Mouse (Mus musculus) CH12.LX (cell line): ENCODE results near the gene Mmp7. TPM values are rescaled to one million over a fixed set of nuclear protein-coding genes. Genes with fewer than 3 reads are reported as not detected.

Experiments
- DNase-seq: peaks from one replicate; pipeline ENCODE4 v3.0.0-alpha.2; 2013; ENCODE audit errors: extremely low read depth
- H3K27ac ChIP-seq: 2 replicates; pipeline ENCODE4 v1.5.1; 2012; ENCODE audit warnings: low read depth, mild to moderate bottlenecking, control low read depth, moderate library complexity; ENCODE audit not compliant: insufficient read depth
- H3K27me3 ChIP-seq: replicated peaks from 2 replicates; pipeline ENCODE3; 2012; ENCODE audit warnings: inconsistent platforms
- H3K36me3 ChIP-seq, 2 experiments: replicated peaks in 1 of 2; 2 replicates each; pipeline versions ENCODE3 to v1.6.1; 2012; ENCODE audit warnings: inconsistent platforms in 1 of 2, low read length in 1 of 2, mild to moderate bottlenecking in 1 of 2, mixed read lengths in 1 of 2, moderate library complexity in 1 of 2; ENCODE audit not compliant: control insufficient read depth in 1 of 2, insufficient read depth in 1 of 2
- H3K4me1 ChIP-seq, 2 experiments: 2 replicates each; pipeline ENCODE4 v1.6.1; 2012; ENCODE audit warnings: inconsistent platforms in 1 of 2, moderate library complexity in 1 of 2; ENCODE audit not compliant: insufficient read depth in 2 of 2, control insufficient read depth in 1 of 2
- H3K4me2 ChIP-seq: 2 replicates; pipeline ENCODE4 v1.6.1; 2012; ENCODE audit warnings: low read depth, mild to moderate bottlenecking, control low read depth; ENCODE audit not compliant: poor library complexity, insufficient read depth, severe bottlenecking
- H3K4me3 ChIP-seq, 3 experiments: fragments of 150-350 bp in 1 of 3; sonication (generic) in 1 of 3; replicated peaks in 1 of 3; 2 replicates each; pipeline versions ENCODE3 to v1.5.1; 2011 to 2012; ENCODE audit warnings: low read depth in 2 of 3, low read length in 2 of 3, mild to moderate bottlenecking in 2 of 3, moderate library complexity in 2 of 3, control low read depth in 1 of 3, improper control_type of control experiment in 1 of 3, inconsistent platforms in 1 of 3, mixed read lengths in 1 of 3; ENCODE audit not compliant: poor library complexity in 1 of 3
- H3K79me2 ChIP-seq: replicated peaks from 2 replicates; pipeline ENCODE4 v1.6.1; 2012; ENCODE audit warnings: mild to moderate bottlenecking, moderate library complexity; ENCODE audit not compliant: control insufficient read depth, poor library complexity, insufficient read depth, severe bottlenecking; ENCODE audit errors: extremely low read depth
- H3K9ac ChIP-seq: 2 replicates; pipeline ENCODE4 v1.6.1; 2012; ENCODE audit warnings: low read depth, mild to moderate bottlenecking, control low read depth, moderate library complexity; ENCODE audit not compliant: insufficient read depth
- H3K9me3 ChIP-seq: replicated peaks from 2 replicates; pipeline ENCODE3; 2012; ENCODE audit warnings: low read length, inconsistent platforms, mixed read lengths
- BHLHE40 ChIP-seq: IDR thresholded peaks from 2 replicates; pipeline ENCODE4 v1.6.1; 2011; ENCODE audit warnings: mild to moderate bottlenecking, low read depth, low read length, improper control_type of control experiment
- CHD1 ChIP-seq: IDR thresholded peaks from 2 replicates; pipeline ENCODE4 v1.6.1; 2012; ENCODE audit warnings: low read depth, low read length, improper control_type of control experiment, inconsistent platforms
- CHD2 ChIP-seq: IDR thresholded peaks from 2 replicates; pipeline ENCODE4 v1.6.1; 2011; ENCODE audit warnings: low read length, improper control_type of control experiment
- E2F4 ChIP-seq: IDR thresholded peaks from 2 replicates; pipeline ENCODE4 v1.6.1; 2011; ENCODE audit warnings: low read depth, low read length, improper control_type of control experiment; ENCODE audit not compliant: insufficient replicate concordance
- ELF1 ChIP-seq: IDR thresholded peaks from 2 replicates; pipeline ENCODE4 v1.6.1; 2014; ENCODE audit warnings: low read depth, mild to moderate bottlenecking, inconsistent platforms, low read length, improper control_type of control experiment
- GABPA ChIP-seq: IDR thresholded peaks from 2 replicates; pipeline ENCODE4 v1.6.1; 2012; ENCODE audit warnings: low read depth, low read length, improper control_type of control experiment, inconsistent platforms; ENCODE audit not compliant: insufficient replicate concordance
- IRF4 ChIP-seq: IDR thresholded peaks from 2 replicates; pipeline ENCODE4 v1.6.1; 2014; ENCODE audit warnings: low read depth, mild to moderate bottlenecking, inconsistent platforms, low read length, improper control_type of control experiment
- JUN ChIP-seq: IDR thresholded peaks from 2 replicates; pipeline ENCODE4 v1.6.1; 2011; ENCODE audit warnings: low read depth, mild to moderate bottlenecking, low read length, improper control_type of control experiment, moderate library complexity; ENCODE audit not compliant: insufficient read depth
- KAT2A ChIP-seq: IDR thresholded peaks from 2 replicates; pipeline ENCODE4 v1.6.1; 2012; ENCODE audit warnings: low read length, improper control_type of control experiment, inconsistent platforms; ENCODE audit not compliant: insufficient replicate concordance
- MAX ChIP-seq: IDR thresholded peaks from 2 replicates; pipeline ENCODE4 v1.6.1; 2011; ENCODE audit warnings: low read length, improper control_type of control experiment
- MEF2A ChIP-seq: IDR thresholded peaks from 2 replicates; pipeline ENCODE4 v1.6.1; 2014; ENCODE audit warnings: low read depth, mild to moderate bottlenecking, inconsistent platforms, low read length, improper control_type of control experiment, borderline replicate concordance
- MXI1 ChIP-seq: IDR thresholded peaks from 2 replicates; pipeline ENCODE4 v1.6.1; 2011; ENCODE audit warnings: mild to moderate bottlenecking, low read depth, low read length, improper control_type of control experiment
- MYC ChIP-seq: IDR thresholded peaks from 2 replicates; pipeline ENCODE4 v1.6.1; 2011; ENCODE audit warnings: low read depth, mild to moderate bottlenecking, improper control_type of control experiment, low read length
- NELFE ChIP-seq: IDR thresholded peaks from 2 replicates; pipeline ENCODE4 v1.6.1; 2011; ENCODE audit warnings: low read depth, low read length, improper control_type of control experiment
- POLR2A ChIP-seq: IDR thresholded peaks from 2 replicates; pipeline ENCODE4 v1.6.1; 2011; ENCODE audit warnings: low read depth, mild to moderate bottlenecking, improper control_type of control experiment, low read length
- RCOR1 ChIP-seq: conservative IDR thresholded peaks from 2 replicates; pipeline ENCODE4 v1.6.1; 2012; ENCODE audit warnings: low read depth, mild to moderate bottlenecking, inconsistent platforms, low read length, improper control_type of control experiment
- SIN3A ChIP-seq: IDR thresholded peaks from 2 replicates; pipeline ENCODE4 v1.6.1; 2012; ENCODE audit warnings: low read length, improper control_type of control experiment, inconsistent platforms
- SMC3 ChIP-seq: IDR thresholded peaks from 2 replicates; pipeline ENCODE4 v1.6.1; 2011; ENCODE audit warnings: low read depth, low read length, improper control_type of control experiment
- TCF12 ChIP-seq: IDR thresholded peaks from 2 replicates; pipeline ENCODE4 v1.6.1; 2014; ENCODE audit warnings: low read depth, mild to moderate bottlenecking, inconsistent platforms, low read length, improper control_type of control experiment
- UBTF ChIP-seq: IDR thresholded peaks from 2 replicates; pipeline ENCODE4 v1.6.1; 2012; ENCODE audit warnings: low read depth, mild to moderate bottlenecking, inconsistent platforms, low read length, improper control_type of control experiment, moderate library complexity
- USF2 ChIP-seq: conservative IDR thresholded peaks from 2 replicates; pipeline ENCODE4 v1.6.1; 2011; ENCODE audit warnings: low read depth, low read length, improper control_type of control experiment
- ZC3H11A ChIP-seq: IDR thresholded peaks from 2 replicates; pipeline ENCODE4 v1.6.1; 2012; ENCODE audit warnings: low read depth, mild to moderate bottlenecking, inconsistent platforms, low read length, improper control_type of control experiment
- ZMIZ1 ChIP-seq: IDR thresholded peaks from 2 replicates; pipeline ENCODE4 v1.6.1; 2012; ENCODE audit warnings: low read depth, mild to moderate bottlenecking, inconsistent platforms, low read length, improper control_type of control experiment
- dilution Hi-C: fragments of 300-500 bp; cut with MboI; formaldehyde crosslinking; loops from 2 replicates; pipeline ENCODE4 v1.14.3; 2020; ENCODE audit warnings: low sequenced_read_pairs; ENCODE audit not compliant: extremely low pct_unique_long_range_greater_than_20kb, extremely low pct_ligation_motif_present
- in situ Hi-C: fragments of 300-500 bp; cut with MboI; formaldehyde crosslinking; loops from 3 replicates; pipeline ENCODE4 v1.14.3; 2019; ENCODE audit warnings: low sequenced_read_pairs, low pct_ligation_motif_present, low pct_unique_long_range_greater_than_20kb, mixed read lengths
- polyA plus RNA-seq: library from polyadenylated mRNA; unstranded; fragments of >175 nt; gene quantifications from 2 replicates; pipeline ENCODE4 v1.2.1, GENCODE M21; 2012; ENCODE audit warnings: low read depth; ENCODE audit not compliant: insufficient read length
- total RNA-seq, 2 experiments: library from RNA; depleted of rRNA; stranded (reverse); fragments of 300-350 nt in 1 of 2; fragments of >200 nt in 1 of 2; gene quantifications; 2 replicates each; pipeline ENCODE4 v1.2.3; 2012 to 2014

The Mmp7 gene
- total and polyA plus RNA-seq, 3 experiments: not detected

DNA sequence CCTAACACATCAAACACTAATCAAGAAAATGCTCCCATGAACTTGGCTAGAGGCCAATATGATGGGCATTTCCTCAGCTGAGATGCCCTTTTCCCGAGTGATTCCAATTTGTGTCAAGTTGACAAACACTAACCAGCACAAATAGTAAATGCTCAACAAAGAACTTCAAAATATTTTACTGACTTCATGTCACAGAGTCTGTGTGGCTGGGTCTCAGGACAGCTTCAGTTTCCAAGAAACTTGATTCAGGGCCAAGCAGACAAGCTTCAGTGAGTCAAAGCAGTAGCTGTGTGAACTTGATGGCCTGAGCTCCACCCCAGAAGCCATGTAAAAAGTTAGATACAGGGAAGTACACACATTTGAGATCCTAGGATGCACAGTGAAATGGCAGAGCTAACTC is 52.3 kb downstream of the Mmp7 start:
- H3K27me3 ChIP-seq: no peaks in the 10 kb centered on the region
- no peak overlapping the region for H3K27ac ChIP-seq
- peaks cover 15 to 26% of the 10 kb centered on the region in 2 experiments for H3K4me1 ChIP-seq
- no peak overlapping the region for H3K9ac ChIP-seq
- TF ChIP-seq ZC3H11A (no peak), MAX (no peak), TCF12 (no peak), ZMIZ1 (no peak), NELFE (no peak), MEF2A (no peak), GABPA (no peak), UBTF (no peak), E2F4 (no peak), ELF1 (no peak), IRF4 (no peak), SIN3A (no peak), USF2 (no peak), SMC3 (no peak), MYC (no peak), BHLHE40 (no peak), KAT2A (no peak), JUN (no peak)
- H3K4me2 ChIP-seq: no peak overlapping the region
- H3K4me3 ChIP-seq: no peak overlapping the region
- H3K36me3 ChIP-seq: no peaks in the 10 kb centered on the region
- in situ Hi-C loops (no loop called here), dilution Hi-C loops (no loop called here)
- H3K79me2 ChIP-seq: no peaks in the 10 kb centered on the region
- DNase-seq: no peak
- peaks cover 3% of the 10 kb centered on the region for H3K9me3 ChIP-seq

DNA sequence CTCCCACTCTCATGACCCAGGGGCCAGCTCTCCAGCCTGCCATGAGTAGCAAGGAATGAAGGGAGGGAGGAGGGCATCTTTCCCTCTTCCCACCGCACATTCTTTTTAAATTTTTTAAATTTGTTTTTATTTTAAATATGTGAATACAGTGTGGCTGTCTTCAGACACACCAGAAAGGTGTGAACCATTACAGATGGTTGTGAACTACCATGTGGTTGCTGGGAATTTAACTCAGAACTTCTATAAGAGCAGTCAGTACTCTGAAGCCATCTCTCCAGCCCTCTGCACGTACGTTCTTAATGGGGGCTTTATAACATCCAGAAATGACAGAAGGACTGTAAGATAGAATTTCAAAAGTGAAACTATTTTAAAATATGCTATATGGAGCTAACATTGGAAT is 57.0 kb downstream of the Mmp7 start:
- dilution Hi-C loops: no loop called here
- no peaks in the 10 kb centered on the region for H3K27me3 ChIP-seq
- H3K79me2 ChIP-seq: no peaks in the 10 kb centered on the region
- TF ChIP-seq TCF12: no peak
- TF ChIP-seq CHD2: no peak
- no peak for TF ChIP-seq GABPA
- no peak for TF ChIP-seq CHD1
- no peak for TF ChIP-seq POLR2A
- TF ChIP-seq SMC3: no peak
- no peak for TF ChIP-seq RCOR1
- TF ChIP-seq UBTF: no peak
- no peak for TF ChIP-seq JUN
- TF ChIP-seq MXI1: no peak
- no peak for TF ChIP-seq ZC3H11A
- TF ChIP-seq, all 38 proteins: peak for 0
- DNase-seq: no peak
- Histone ChIP-seq H3K36me3 (no peaks in the 10 kb centered on the region), H3K4me2 (no peak overlapping the region), H3K9me3 (no peaks in the 10 kb centered on the region), H3K27ac (no peak overlapping the region), H3K4me3 (no peak overlapping the region), H3K9ac (no peak overlapping the region), H3K4me1 (peaks cover 12 to 29% of the 10 kb centered on the region in 2 experiments)
- in situ Hi-C loops: no loop called here

Other genes starting within 250 kb of the Mmp7 start
- 0.08 TPM in 1 of 2 replicates, not detected in the other for gene Mmp3, start 246.3 kb upstream of the Mmp7 start, total RNA-seq (2012; rRNA removed)
- gene Mmp3, start 246.3 kb upstream of the Mmp7 start, total RNA-seq (2014; rRNA removed): not detected in 2 replicates
- not detected in 2 replicates for gene Mmp3, start 246.3 kb upstream of the Mmp7 start, polyA plus RNA-seq
- gene Mmp10, start 189.7 kb upstream of the Mmp7 start, total RNA-seq (2012; rRNA removed): 1.9 and 3.1 TPM in 2 replicates
- gene Mmp10, start 189.7 kb upstream of the Mmp7 start, total RNA-seq (2014; rRNA removed): 4.2 TPM in 2 replicates
- gene Mmp10, start 189.7 kb upstream of the Mmp7 start, polyA plus RNA-seq: 1.4 and 1.5 TPM in 2 replicates
- not detected in 2 replicates for gene Mmp8, start 133.6 kb upstream of the Mmp7 start, total RNA-seq (2012; rRNA removed)
- gene Mmp8, start 133.6 kb upstream of the Mmp7 start, total RNA-seq (2014; rRNA removed): not detected in 2 replicates
- gene Mmp8, start 133.6 kb upstream of the Mmp7 start, polyA plus RNA-seq: not detected in 2 replicates
- not detected in 2 replicates for gene Mmp27, start 120.7 kb upstream of the Mmp7 start, total RNA-seq (2012; rRNA removed)
- gene Mmp27, start 120.7 kb upstream of the Mmp7 start, total RNA-seq (2014; rRNA removed): not detected in 2 replicates
- not detected in 2 replicates for gene Mmp27, start 120.7 kb upstream of the Mmp7 start, polyA plus RNA-seq
- gene Mmp20, start 63.9 kb upstream of the Mmp7 start, total RNA-seq (2012; rRNA removed): 0.04 TPM in 1 of 2 replicates, not detected in the other
- gene Mmp20, start 63.9 kb upstream of the Mmp7 start, total RNA-seq (2014; rRNA removed): 0.07 and 0.11 TPM in 2 replicates
- gene Mmp20, start 63.9 kb upstream of the Mmp7 start, polyA plus RNA-seq: not detected in 2 replicates
- 44.8 and 61.1 TPM in 2 replicates for gene Tmem123, start 72.0 kb downstream of the Mmp7 start, total RNA-seq (2012; rRNA removed)
- 173 and 183 TPM in 2 replicates for gene Tmem123, start 72.0 kb downstream of the Mmp7 start, total RNA-seq (2014; rRNA removed)
- gene Tmem123, start 72.0 kb downstream of the Mmp7 start, polyA plus RNA-seq: 107 and 112 TPM in 2 replicates
- gene Birc2, start 145.0 kb downstream of the Mmp7 start, total RNA-seq (2012; rRNA removed): 59.6 and 94.7 TPM in 2 replicates
- gene Birc2, start 145.0 kb downstream of the Mmp7 start, total RNA-seq (2014; rRNA removed): 134 and 158 TPM in 2 replicates
- 41.3 and 43.4 TPM in 2 replicates for gene Birc2, start 145.0 kb downstream of the Mmp7 start, polyA plus RNA-seq
- 51.1 and 67.9 TPM in 2 replicates for gene Birc3, start 181.1 kb downstream of the Mmp7 start, total RNA-seq (2012; rRNA removed)
- gene Birc3, start 181.1 kb downstream of the Mmp7 start, total RNA-seq (2014; rRNA removed): 75.6 and 80.0 TPM in 2 replicates
- 67.8 and 73.2 TPM in 2 replicates for gene Birc3, start 181.1 kb downstream of the Mmp7 start, polyA plus RNA-seq